Mouse (Mus musculus): ENCODE results near the gene Catsper2. TPM values are rescaled to one million over a fixed set of nuclear protein-coding genes. Genes with fewer than 3 reads are reported as not detected.

Catsper2 gene
- polyA plus RNA-seq, 1 experiment = 0.97 TPM

- 2% methylated on average over 4 of the region's 4 CpGs for WGBS
- Histone ChIP-seq H3K4me1 (ENCODE audit: control insufficient read depth, insufficient read depth, insufficient read length) (peaks cover 5% of the 10 kb centered on the region; the same call in 1 of the 2 replicates), H3K4me3 (ENCODE audit: extremely low read depth, insufficient read depth, insufficient read length) (no peak overlapping the region), H3K27ac (ENCODE audit: insufficient read depth, low read length) (no peak overlapping the region), H3K36me3 (ENCODE audit: control insufficient read depth, insufficient read depth, low read length) (no peaks in the 10 kb centered on the region), H3K27me3 (ENCODE audit: control insufficient read depth, insufficient read depth, low read length) (peaks cover 13% of the 10 kb centered on the region)
- DNase-seq (ENCODE audit: low read depth in 1 of 2, low spot score in 2 of 2) = no peak
- no peak for TF ChIP-seq POLR2A (IDR thresholded peaks at IDR 0.05; ENCODE audit: low read depth, low read length)
- no peak for TF ChIP-seq CTCF (IDR thresholded peaks at IDR 0.05; ENCODE audit: extremely low read depth, insufficient read depth, insufficient read length, insufficient replicate concordance)
Measured at GRCm38 (mm10) chr2:121357961-121358360, 55.6 kb downstream of the Catsper2 start.

- Histone ChIP-seq H3K4me3 (ENCODE audit: extremely low read depth, insufficient read depth, insufficient read length) (no peak within 1 kb of the TSS), H3K36me3 (ENCODE audit: control insufficient read depth, insufficient read depth, low read length) (no peaks in the 10 kb centered on the region)
Measured at GRCm38 (mm10) chr2:121357494-121357893, 56.1 kb downstream of the Catsper2 start, which contains the start of gene Ckmt1. Gene Ckmt1 (plus strand): TSS chr2:121357714.

GRCm38 (mm10) chr2:121354820-121355592 is 58.6 kb downstream of the Catsper2 start, which contains the start of gene Ppip5k1:
Gene Ppip5k1 (minus strand): TSS chr2:121355396.
- peaks cover 5% of the 10 kb centered on the region; the same call in 1 of the 2 replicates for H3K4me1 ChIP-seq (ENCODE audit: control insufficient read depth, insufficient read depth, insufficient read length)
- H3K4me3 ChIP-seq (ENCODE audit: extremely low read depth, insufficient read depth, insufficient read length) = peak within 1 kb of the TSS; percentile 80
- H3K36me3 ChIP-seq (ENCODE audit: control insufficient read depth, insufficient read depth, low read length) = no peaks in the 10 kb centered on the region
- under 1% methylated on average over 58 of the region's 58 CpGs for WGBS
- H3K27ac ChIP-seq (ENCODE audit: insufficient read depth, low read length) = no peak within 1 kb of the TSS
- H3K27me3 ChIP-seq (ENCODE audit: control insufficient read depth, insufficient read depth, low read length) = peaks cover 13% of the 10 kb centered on the region
- DNase-seq (ENCODE audit: low read depth in 1 of 2, low spot score in 2 of 2) = peak; percentile 83 to 97
- peak; percentile 90 for TF ChIP-seq CTCF (IDR thresholded peaks at IDR 0.05; ENCODE audit: extremely low read depth, insufficient read depth, insufficient read length, insufficient replicate concordance)
- TF ChIP-seq POLR2A (IDR thresholded peaks at IDR 0.05; ENCODE audit: low read depth, low read length) = no peak

More at GRCm38 (mm10) chr2:121357494-121357893, 56.1 kb downstream of the Catsper2 start, which contains the start of gene Ckmt1:
- no peak for TF ChIP-seq CTCF (IDR thresholded peaks at IDR 0.05; ENCODE audit: extremely low read depth, insufficient read depth, insufficient read length, insufficient replicate concordance)
- TF ChIP-seq POLR2A (IDR thresholded peaks at IDR 0.05; ENCODE audit: low read depth, low read length) = no peak
- H3K4me1 ChIP-seq (ENCODE audit: control insufficient read depth, insufficient read depth, insufficient read length) = peaks cover 5% of the 10 kb centered on the region; the same call in 1 of the 2 replicates
- 53% methylated on average over 5 of the region's 5 CpGs for WGBS
- no peak for DNase-seq (ENCODE audit: low read depth in 1 of 2, low spot score in 2 of 2)
- H3K27me3 ChIP-seq (ENCODE audit: control insufficient read depth, insufficient read depth, low read length) = peaks cover 13% of the 10 kb centered on the region
- no peak within 1 kb of the TSS for H3K27ac ChIP-seq (ENCODE audit: insufficient read depth, low read length)

GRCm38 (mm10) chr2:121354378-121354777 is 59.2 kb downstream of the Catsper2 start:
- Histone ChIP-seq H3K27me3 (ENCODE audit: control insufficient read depth, insufficient read depth, low read length) (peaks cover 12% of the 10 kb centered on the region), H3K27ac (ENCODE audit: insufficient read depth, low read length) (no peak overlapping the region), H3K4me3 (ENCODE audit: extremely low read depth, insufficient read depth, insufficient read length) (peak overlapping the region; percentile 80; the same call in 1 of the 2 replicates), H3K4me1 (ENCODE audit: control insufficient read depth, insufficient read depth, insufficient read length) (peaks cover 5% of the 10 kb centered on the region; the same call in 1 of the 2 replicates), H3K36me3 (ENCODE audit: control insufficient read depth, insufficient read depth, low read length) (no peaks in the 10 kb centered on the region)
- TF ChIP-seq CTCF (IDR thresholded peaks at IDR 0.05; ENCODE audit: extremely low read depth, insufficient read depth, insufficient read length, insufficient replicate concordance) (no peak), POLR2A (IDR thresholded peaks at IDR 0.05; ENCODE audit: low read depth, low read length) (no peak)
- 4% methylated on average over 6 of the region's 6 CpGs for WGBS
- DNase-seq (ENCODE audit: low read depth in 1 of 2, low spot score in 2 of 2) = no peak

- TF ChIP-seq CTCF (IDR thresholded peaks at IDR 0.05; ENCODE audit: extremely low read depth, insufficient read depth, insufficient read length, insufficient replicate concordance) = no peak
- TF ChIP-seq POLR2A (IDR thresholded peaks at IDR 0.05; ENCODE audit: low read depth, low read length) = no peak
Measured at GRCm38 (mm10) chr2:121353156-121353555, 60.4 kb downstream of the Catsper2 start.

More at GRCm38 (mm10) chr2:121353156-121353555, 60.4 kb downstream of the Catsper2 start:
- H3K4me1 ChIP-seq (ENCODE audit: control insufficient read depth, insufficient read depth, insufficient read length) = no peaks in the 10 kb centered on the region
- no peak overlapping the region for H3K27ac ChIP-seq (ENCODE audit: insufficient read depth, low read length)
- no peaks in the 10 kb centered on the region for H3K36me3 ChIP-seq (ENCODE audit: control insufficient read depth, insufficient read depth, low read length)
- no peak overlapping the region for H3K4me3 ChIP-seq (ENCODE audit: extremely low read depth, insufficient read depth, insufficient read length)
- peaks cover 4% of the 10 kb centered on the region; the same call in 1 of the 2 replicates for H3K27me3 ChIP-seq (ENCODE audit: control insufficient read depth, insufficient read depth, low read length)
- WGBS = 78% methylated on average over 8 of the region's 8 CpGs
- DNase-seq (ENCODE audit: low read depth in 1 of 2, low spot score in 2 of 2) = no peak

Other genes starting within 250 kb of the Catsper2 start
- gene Tubgcp4, start 243.1 kb downstream of the Catsper2 start, polyA plus RNA-seq (2012; rRNA removed) = 35.7 and 37.1 TPM in 2 replicates
- 3.1 and 3.5 TPM in 2 replicates for gene Zscan29, start 242.7 kb downstream of the Catsper2 start, polyA plus RNA-seq (2012; rRNA removed)
- gene Trp53bp1, start 142.4 kb downstream of the Catsper2 start, polyA plus RNA-seq (2012; rRNA removed) = 16.5 and 21.1 TPM in 2 replicates
- 1.2 and 1.3 TPM in 2 replicates for gene Map1a, start 124.2 kb downstream of the Catsper2 start, polyA plus RNA-seq (2012; rRNA removed)
- gene Ppip5k1, start 58.4 kb downstream of the Catsper2 start, polyA plus RNA-seq (2012; rRNA removed) = 8.7 and 9.3 TPM in 2 replicates
- 0.36 and 0.43 TPM in 2 replicates for gene Ckmt1, start 56.1 kb downstream of the Catsper2 start, polyA plus RNA-seq (2012; rRNA removed)
- gene Strc, start 26.6 kb downstream of the Catsper2 start, polyA plus RNA-seq (2012; rRNA removed) = 0.05 and 0.07 TPM in 2 replicates
- 214 and 398 TPM in 2 replicates for gene Pdia3, start within 50 bp of the Catsper2 start, polyA plus RNA-seq (2012; rRNA removed)
- 22.8 and 26.6 TPM in 2 replicates for gene Ell3, start 30.5 kb upstream of the Catsper2 start, polyA plus RNA-seq (2012; rRNA removed)
- gene Serf2, start 35.4 kb upstream of the Catsper2 start, polyA plus RNA-seq (2012; rRNA removed) = 206 and 255 TPM in 2 replicates
- 3.2 and 5.8 TPM in 2 replicates for gene Hypk, start 39.5 kb upstream of the Catsper2 start, polyA plus RNA-seq (2012; rRNA removed)
- gene Serinc4, start 43.0 kb upstream of the Catsper2 start, polyA plus RNA-seq (2012; rRNA removed) = 0.22 and 0.33 TPM in 2 replicates
- 2.0 and 2.3 TPM in 2 replicates for gene Mfap1b, start 60.3 kb upstream of the Catsper2 start, polyA plus RNA-seq (2012; rRNA removed)
- gene Mfap1a, start 92.9 kb upstream of the Catsper2 start, polyA plus RNA-seq (2012; rRNA removed) = 1.4 and 1.8 TPM in 2 replicates
- 2.9 and 3.8 TPM in 2 replicates for gene Wdr76, start 92.9 kb upstream of the Catsper2 start, polyA plus RNA-seq (2012; rRNA removed)